Mouse (Mus musculus) MEL (cell line): ENCODE data around the gene Oit3. TPM values are rescaled to one million over a fixed set of nuclear protein-coding genes. Genes with fewer than 3 reads are reported as not detected.

Experiments
- DNase-seq: peaks from one replicate; pipeline ENCODE4 v3.0.0; 2011; ENCODE audit warnings: low read depth, low spot score
- H3K27ac ChIP-seq: 2 replicates; pipeline ENCODE4 v1.5.1; 2012; ENCODE audit warnings: low read depth, mild to moderate bottlenecking, control low read depth, low read length, moderate library complexity; ENCODE audit not compliant: control insufficient read depth
- H3K27me3 ChIP-seq, 2 experiments: fragments of 150-350 bp in 1 of 2; sonication (generic) in 1 of 2; 2 replicates each; pipeline ENCODE4 v1.6.1; 2012; ENCODE audit warnings: low read length in 2 of 2, mild to moderate bottlenecking in 2 of 2, improper control_type of control experiment in 1 of 2, moderate library complexity in 1 of 2; ENCODE audit not compliant: insufficient read depth in 2 of 2, control insufficient read depth in 1 of 2
- H3K36me3 ChIP-seq, 2 experiments: 2 replicates each; pipeline ENCODE4 v1.6.1; 2012 to 2014; ENCODE audit warnings: low read length in 2 of 2, improper control_type of control experiment in 1 of 2, inconsistent platforms in 1 of 2, mild to moderate bottlenecking in 1 of 2; ENCODE audit not compliant: insufficient read depth in 2 of 2, control insufficient read depth in 1 of 2
- H3K4me1 ChIP-seq, 2 experiments: fragments of 150-350 bp in 1 of 2; sonication (generic) in 1 of 2; 2 replicates each; pipeline ENCODE4 v1.6.1; 2012; ENCODE audit warnings: low read length in 2 of 2, improper control_type of control experiment in 1 of 2, mild to moderate bottlenecking in 1 of 2; ENCODE audit not compliant: insufficient read depth in 2 of 2, control insufficient read depth in 1 of 2
- H3K4me3 ChIP-seq, 2 experiments: fragments of 150-350 bp in 1 of 2; sonication (generic) in 1 of 2; 2 replicates each; pipeline ENCODE4 v1.5.1; 2012; ENCODE audit warnings: low read depth in 2 of 2, low read length in 2 of 2, mild to moderate bottlenecking in 2 of 2, moderate library complexity in 2 of 2, control low read depth in 1 of 2, improper control_type of control experiment in 1 of 2; ENCODE audit not compliant: control insufficient read depth in 1 of 2, insufficient read depth in 1 of 2
- H3K79me2 ChIP-seq: 2 replicates; pipeline ENCODE4 v1.6.1; 2012; ENCODE audit warnings: mild to moderate bottlenecking, low read length, moderate library complexity; ENCODE audit not compliant: control insufficient read depth, poor library complexity, insufficient read depth
- H3K9ac ChIP-seq: 2 replicates; pipeline ENCODE4 v1.6.1; 2012; ENCODE audit warnings: low read depth, mild to moderate bottlenecking, control low read depth, low read length, moderate library complexity; ENCODE audit not compliant: control insufficient read depth, poor library complexity, severe bottlenecking
- H3K9me3 ChIP-seq: fragments of 150-350 bp; sonication (generic); replicated peaks from 2 replicates; pipeline ENCODE4 v1.6.1; 2012; ENCODE audit warnings: mild to moderate bottlenecking, low read length, improper control_type of control experiment, moderate library complexity; ENCODE audit not compliant: insufficient read depth
- BHLHE40 ChIP-seq: IDR thresholded peaks from 2 replicates; pipeline ENCODE4 v1.6.1; 2012; ENCODE audit warnings: low read depth, mild to moderate bottlenecking, inconsistent platforms, low read length, improper control_type of control experiment, borderline replicate concordance
- CHD1 ChIP-seq: IDR thresholded peaks from 2 replicates; pipeline ENCODE4 v1.6.1; 2012; ENCODE audit warnings: low read depth, mild to moderate bottlenecking, inconsistent platforms, low read length, improper control_type of control experiment
- CTCF ChIP-seq, 3 experiments: IDR thresholded peaks in 2 of 3; conservative IDR thresholded peaks in 1 of 3; 2 replicates each; pipeline ENCODE4 v1.5.1; 2011 to 2012; ENCODE audit warnings: low read length in 3 of 3, low read depth in 2 of 3, mild to moderate bottlenecking in 2 of 3, improper control_type of control experiment in 1 of 3, inconsistent platforms in 1 of 3, mixed read lengths in 1 of 3, moderate library complexity in 1 of 3; ENCODE audit not compliant: control insufficient read depth in 1 of 3, insufficient read depth in 1 of 3, poor library complexity in 1 of 3, severe bottlenecking in 1 of 3
- E2F4 ChIP-seq: IDR thresholded peaks from 2 replicates; pipeline ENCODE4 v1.6.1; 2011; ENCODE audit warnings: low read depth, low read length, improper control_type of control experiment, borderline replicate concordance
- ELF1 ChIP-seq: IDR thresholded peaks from 2 replicates; pipeline ENCODE4 v1.6.1; 2014; ENCODE audit warnings: low read depth, mild to moderate bottlenecking, inconsistent platforms, low read length, improper control_type of control experiment, moderate library complexity
- EP300 ChIP-seq, 2 experiments: IDR thresholded peaks; 2 replicates each; pipeline ENCODE4 v1.6.1; 2011; ENCODE audit warnings: improper control_type of control experiment in 2 of 2, low read length in 2 of 2, low read depth in 1 of 2, mild to moderate bottlenecking in 1 of 2
- ETS1 ChIP-seq: IDR thresholded peaks from 2 replicates; pipeline ENCODE4 v1.6.1; 2012; ENCODE audit warnings: low read depth, mild to moderate bottlenecking, inconsistent platforms, low read length, improper control_type of control experiment, moderate library complexity
- GABPA ChIP-seq: IDR thresholded peaks from 2 replicates; pipeline ENCODE4 v1.6.1; 2012; ENCODE audit warnings: low read depth, mild to moderate bottlenecking, inconsistent platforms, low read length, improper control_type of control experiment, moderate library complexity
- GATA1 ChIP-seq: IDR thresholded peaks from 2 replicates; pipeline ENCODE4 v1.6.1; 2011; ENCODE audit warnings: low read depth, low read length, improper control_type of control experiment
- HCFC1 ChIP-seq: IDR thresholded peaks from 2 replicates; pipeline ENCODE4 v1.6.1; 2012; ENCODE audit warnings: low read depth, mild to moderate bottlenecking, inconsistent platforms, low read length, improper control_type of control experiment, moderate library complexity
- JUND ChIP-seq: IDR thresholded peaks from 2 replicates; pipeline ENCODE4 v1.6.1; 2011; ENCODE audit warnings: low read depth, mild to moderate bottlenecking, improper control_type of control experiment, low read length
- MAFK ChIP-seq: IDR thresholded peaks from 2 replicates; pipeline ENCODE4 v1.6.1; 2011; ENCODE audit warnings: low read depth, mild to moderate bottlenecking, low read length, improper control_type of control experiment, borderline replicate concordance
- MAZ ChIP-seq: IDR thresholded peaks from 2 replicates; pipeline ENCODE4 v1.6.1; 2012; ENCODE audit warnings: low read depth, mild to moderate bottlenecking, inconsistent platforms, low read length, improper control_type of control experiment
- MEF2A ChIP-seq: IDR thresholded peaks from 2 replicates; pipeline ENCODE4 v1.6.1; 2014; ENCODE audit warnings: low read depth, mild to moderate bottlenecking, inconsistent platforms, low read length, improper control_type of control experiment; ENCODE audit not compliant: poor library complexity, insufficient replicate concordance, severe bottlenecking; ENCODE audit errors: extremely low read depth
- MXI1 ChIP-seq: IDR thresholded peaks from 2 replicates; pipeline ENCODE4 v1.6.1; 2011; ENCODE audit warnings: mild to moderate bottlenecking, low read depth, low read length, improper control_type of control experiment
- MYC ChIP-seq: IDR thresholded peaks from 2 replicates; pipeline ENCODE4 v1.6.1; 2011; ENCODE audit warnings: low read depth, mild to moderate bottlenecking, low read length, improper control_type of control experiment, moderate library complexity
- NELFE ChIP-seq: IDR thresholded peaks from 2 replicates; pipeline ENCODE4 v1.6.1; 2011; ENCODE audit warnings: low read depth, low read length, improper control_type of control experiment
- POLR2A ChIP-seq, 2 experiments: IDR thresholded peaks; 2 replicates each; pipeline ENCODE4 v1.6.1; 2011 to 2012; ENCODE audit warnings: low read length in 2 of 2, mild to moderate bottlenecking in 2 of 2, control low read depth in 1 of 2, improper control_type of control experiment in 1 of 2, low read depth in 1 of 2, moderate library complexity in 1 of 2; ENCODE audit not compliant: control insufficient read depth in 1 of 2, insufficient read depth in 1 of 2, poor library complexity in 1 of 2
- POLR2AphosphoS2 ChIP-seq: IDR thresholded peaks from 2 replicates; pipeline ENCODE4 v1.6.1; 2011; ENCODE audit warnings: low read length, improper control_type of control experiment
- RAD21 ChIP-seq: IDR thresholded peaks from 2 replicates; pipeline ENCODE4 v1.6.1; 2011; ENCODE audit warnings: mild to moderate bottlenecking, low read depth, low read length, improper control_type of control experiment
- RCOR1 ChIP-seq: IDR thresholded peaks from 2 replicates; pipeline ENCODE4 v1.6.1; 2012; ENCODE audit warnings: low read depth, mild to moderate bottlenecking, inconsistent platforms, low read length, improper control_type of control experiment
- SIN3A ChIP-seq: IDR thresholded peaks from 2 replicates; pipeline ENCODE4 v1.6.1; 2012; ENCODE audit warnings: low read length, improper control_type of control experiment, inconsistent platforms
- TAL1 ChIP-seq: IDR thresholded peaks from 2 replicates; pipeline ENCODE4 v1.6.1; 2012; ENCODE audit warnings: mild to moderate bottlenecking, inconsistent platforms, low read length, moderate library complexity, mixed read lengths
- TBP ChIP-seq: IDR thresholded peaks from 2 replicates; pipeline ENCODE4 v1.8.0; 2011; ENCODE audit warnings: low read depth, low read length, improper control_type of control experiment
- TCF12 ChIP-seq: IDR thresholded peaks from 2 replicates; pipeline ENCODE4 v1.6.1; 2014; ENCODE audit warnings: low read depth, mild to moderate bottlenecking, inconsistent platforms, low read length, improper control_type of control experiment, moderate library complexity
- ZC3H11A ChIP-seq: IDR thresholded peaks from 2 replicates; pipeline ENCODE4 v1.6.1; 2012; ENCODE audit warnings: low read depth, mild to moderate bottlenecking, inconsistent platforms, low read length, improper control_type of control experiment
- ZKSCAN1 ChIP-seq: IDR thresholded peaks from 2 replicates; pipeline ENCODE4 v1.6.1; 2012; ENCODE audit warnings: low read depth, mild to moderate bottlenecking, inconsistent platforms, low read length, improper control_type of control experiment, moderate library complexity
- ZMIZ1 ChIP-seq: IDR thresholded peaks from 2 replicates; pipeline ENCODE4 v1.6.1; 2012; ENCODE audit warnings: low read depth, mild to moderate bottlenecking, inconsistent platforms, low read length, improper control_type of control experiment, moderate library complexity
- polyA plus RNA-seq, 2 experiments: library from polyadenylated mRNA; stranded (reverse) in 1 of 2; unstranded in 1 of 2; fragments of >175 nt in 1 of 2; fragments of >200 nt in 1 of 2; gene quantifications; 2 replicates each; pipeline versions ENCODE4 v1.2.1 to v1.2.4; 2012; ENCODE audit warnings: low replicate concordance in 2 of 2, low read depth in 1 of 2; ENCODE audit not compliant: insufficient read length in 2 of 2, insufficient read depth in 1 of 2, missing spikeins in 1 of 2
- total RNA-seq: library from RNA; depleted of rRNA; stranded (reverse); fragments of 300-350 nt; gene quantifications from 2 replicates; pipeline ENCODE4 v1.2.3, GENCODE M21; 2012

Oit3 gene
- total and polyA plus RNA-seq, 3 experiments, result 0.07 TPM; not detected in 2

DNA sequence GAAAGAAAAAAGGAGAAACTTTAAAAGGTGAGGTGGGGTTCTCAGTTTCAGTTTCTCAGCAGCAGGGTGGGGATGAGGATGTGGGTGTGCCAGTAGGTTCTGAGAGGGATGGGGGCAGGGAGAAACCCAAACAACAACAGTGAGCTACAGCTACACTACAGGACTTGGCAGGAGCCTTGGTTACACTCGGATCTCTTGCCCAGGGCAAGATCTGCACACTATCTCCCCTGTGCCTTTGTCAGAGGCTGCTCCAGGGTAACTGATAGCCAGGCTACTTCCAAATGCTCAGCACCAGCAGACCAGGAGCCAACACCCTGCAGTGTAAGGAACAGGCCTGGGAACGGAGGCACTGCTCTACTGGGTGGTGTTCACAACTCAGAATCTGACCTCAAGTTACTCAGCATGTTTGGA, 61.2 kb downstream of the Oit3 start:
- peak; percentile 65 for DNase-seq
- H3K9ac ChIP-seq, result peak overlapping the region; percentile 62
- peaks cover 4 to 16% of the 10 kb centered on the region in 2 experiments for H3K4me1 ChIP-seq
- no peaks in the 10 kb centered on the region for H3K27me3 ChIP-seq
- peaks cover 0 to 4% of the 10 kb centered on the region in 2 experiments; a peak in 2 of 4 replicates for H3K36me3 ChIP-seq
- H3K4me3 ChIP-seq, result peak overlapping the region; percentile 42 to 65
- no peaks in the 10 kb centered on the region for H3K79me2 ChIP-seq
- no peak for TF ChIP-seq MEF2A
- no peak for TF ChIP-seq ZC3H11A
- TF ChIP-seq CHD1, result no peak
- no peak for TF ChIP-seq ZMIZ1
- no peak for TF ChIP-seq GABPA
- TF ChIP-seq EP300 (IDR thresholded peaks at IDR 0.05; ENCODE audit: low read depth in 1 of 2, low read length in 2 of 2), result no peak
- TF ChIP-seq POLR2A (IDR thresholded peaks at IDR 0.05; ENCODE audit: control insufficient read depth in 1 of 2, insufficient read depth in 1 of 2, low read depth in 1 of 2, low read length in 2 of 2, poor library complexity in 1 of 2), result no peak
- H3K9me3 ChIP-seq, result no peaks in the 10 kb centered on the region
- peak overlapping the region; percentile 83 for H3K27ac ChIP-seq

GRCm38 (mm10) chr10:59379927-59380326, 61.7 kb downstream of the Oit3 start:
- TF ChIP-seq CTCF (IDR thresholded peaks at IDR 0.05 in 2 of 3, conservative IDR thresholded peaks at IDR 0.05 in 1 of 3; ENCODE audit: control insufficient read depth in 1 of 3, insufficient read depth in 1 of 3, low read depth in 2 of 3, low read length in 3 of 3, poor library complexity in 1 of 3, severe bottlenecking in 1 of 3) (no peak), ELF1 (peak; percentile 80), JUND (no peak), ZKSCAN1 (no peak), SIN3A (peak; percentile 64), MAZ (peak; percentile 62; the same call in 1 of the 2 replicates), MAFK (0 out of 2 replicates have a peak, but pooled peaks have one; percentile 16), TCF12 (peak; percentile 52), BHLHE40 (no peak), POLR2A (IDR thresholded peaks at IDR 0.05; ENCODE audit: control insufficient read depth in 1 of 2, insufficient read depth in 1 of 2, low read depth in 1 of 2, low read length in 2 of 2, poor library complexity in 1 of 2) (peak in 1 of 2 experiments; percentile 42; a peak in 1 of 4 replicates), POLR2AphosphoS2 (no peak), ZMIZ1 (no peak), EP300 (IDR thresholded peaks at IDR 0.05; ENCODE audit: low read depth in 1 of 2, low read length in 2 of 2) (peak; percentile 68 to 70; a peak in 3 of 4 replicates), MYC (no peak), RCOR1 (no peak; the same call in 1 of the 2 replicates), TAL1 (no peak), RAD21 (no peak), HCFC1 (peak; percentile 55; the same call in 1 of the 2 replicates), NELFE (peak; percentile 48), ETS1 (peak; percentile 60; the same call in 1 of the 2 replicates), MXI1 (peak; percentile 37; the same call in 1 of the 2 replicates), TBP (peak; percentile 66; the same call in 1 of the 2 replicates), GATA1 (peak; percentile 62), E2F4 (no peak)
- no peaks in the 10 kb centered on the region for H3K79me2 ChIP-seq
- H3K9me3 ChIP-seq, result no peaks in the 10 kb centered on the region
- peak overlapping the region; percentile 83 for H3K27ac ChIP-seq
- H3K4me1 ChIP-seq, result peaks cover 4 to 16% of the 10 kb centered on the region in 2 experiments
- peaks cover 0 to 4% of the 10 kb centered on the region in 2 experiments; a peak in 2 of 4 replicates for H3K36me3 ChIP-seq
- no peaks in the 10 kb centered on the region for H3K27me3 ChIP-seq
- H3K4me3 ChIP-seq, result peak overlapping the region; percentile 42 to 65
- H3K9ac ChIP-seq, result peak overlapping the region; percentile 62
- DNase-seq, result peak; percentile 77
